Mouse (Mus musculus) kidney, postnatal 0 days (tissue): ENCODE measurements around the gene Dclk2. TPM values are rescaled to one million over a fixed set of nuclear protein-coding genes. Genes with fewer than 3 reads are reported as not detected.

Experiments used
- ATAC-seq: fragments of 200-750 bp; cut with Nextera tagmentation; replicated peaks from 2 replicates; pipeline ENCODE4 v1.8.0; 2017; ENCODE audit warnings: low read depth, moderate number of reproducible peaks, moderate TSS enrichment, moderate library complexity; ENCODE audit not compliant: low FRiP score
- DNase-seq: peaks from one replicate; pipeline ENCODE4 v3.0.0-alpha.2; 2016; ENCODE audit warnings: low spot score
- H3K27ac ChIP-seq: fragments of 300-500 bp; sonication (generic); 2 replicates; pipeline ENCODE4 v1.5.1; 2014; ENCODE audit warnings: mild to moderate bottlenecking
- H3K27me3 ChIP-seq: fragments of 300-500 bp; sonication (generic); 2 replicates; pipeline ENCODE4 v1.6.1; 2014; ENCODE audit warnings: low read length, mixed read lengths; ENCODE audit not compliant: insufficient read depth
- H3K36me3 ChIP-seq: fragments of 300-500 bp; sonication (generic); 2 replicates; pipeline ENCODE4 v1.6.1; 2014; ENCODE audit warnings: low read length, mixed read lengths; ENCODE audit not compliant: insufficient read depth
- H3K4me1 ChIP-seq: fragments of 300-500 bp; sonication (generic); replicated peaks from 2 replicates; pipeline ENCODE4 v1.6.1; 2014; ENCODE audit warnings: antibody characterized with exemption, low read length, mixed read lengths; ENCODE audit not compliant: insufficient read depth
- H3K4me2 ChIP-seq: fragments of 300-500 bp; sonication (generic); 2 replicates; pipeline ENCODE4 v1.6.1; 2014; ENCODE audit warnings: mild to moderate bottlenecking, low read length, moderate library complexity, mixed read lengths
- H3K4me3 ChIP-seq: fragments of 300-500 bp; sonication (generic); replicated peaks from 2 replicates; pipeline ENCODE4 v1.5.1; 2014; ENCODE audit warnings: low read depth, low read length
- H3K9ac ChIP-seq: fragments of 300-500 bp; sonication (generic); 2 replicates; pipeline ENCODE4 v1.6.1; 2014; ENCODE audit warnings: low read depth, low read length
- H3K9me3 ChIP-seq: fragments of 300-500 bp; sonication (generic); replicated peaks from 2 replicates; pipeline ENCODE4 v1.6.1; 2016; ENCODE audit warnings: low read length, inconsistent platforms, mixed read lengths
- CTCF ChIP-seq: IDR thresholded peaks from 2 replicates; pipeline ENCODE4 v1.5.1; 2016; ENCODE audit warnings: antibody characterized with exemption, low read depth, mild to moderate bottlenecking, moderate library complexity
- WGBS: fragments of 180-500 bp; shearing (Covaris S2); extraction: QIAGEN DNeasy Blood & Tissue Kit; methylation state at CpG from one replicate; pipeline ENCODE4 v1.1.7; 2014; 5-methylcytosine and 5-hydroxymethylcytosine counted together
- polyA plus RNA-seq: library from polyadenylated mRNA; unstranded; fragments of >200 nt; fragmentation: Nextera tagmentation; extraction: Ambion mirVana; gene quantifications from 2 replicates; pipeline ENCODE4 v1.2.1, GENCODE M21; 2015

Gene Dclk2
- polyA plus RNA-seq, 1 experiment from 2014 or later = 2.3 TPM

GRCm38 (mm10) chr3:86762036-86762415, 158.6 kb downstream of the Dclk2 start:
- no peak for DNase-seq
- Histone ChIP-seq H3K9ac (no peak overlapping the region), H3K4me3 (no peak overlapping the region), H3K36me3 (no peaks in the 10 kb centered on the region), H3K27me3 (no peaks in the 10 kb centered on the region), H3K27ac (no peak overlapping the region), H3K4me2 (no peak overlapping the region), H3K9me3 (no peaks in the 10 kb centered on the region), H3K4me1 (no peaks in the 10 kb centered on the region)
- WGBS = 95% methylated on average over 6 of the region's 6 CpGs
- ATAC-seq = no peak
- no peak for TF ChIP-seq CTCF

- H3K36me3 ChIP-seq = no peaks in the 10 kb centered on the region
- TF ChIP-seq CTCF = peak; percentile 95
- no peak overlapping the region for H3K9ac ChIP-seq
- no peaks in the 10 kb centered on the region for H3K4me1 ChIP-seq
- DNase-seq (peak; percentile 87), ATAC-seq (no peak)
- H3K9me3 ChIP-seq = no peaks in the 10 kb centered on the region
- WGBS = 68% methylated on average over 9 of the region's 9 CpGs
- H3K4me2 ChIP-seq = no peak overlapping the region
- H3K4me3 ChIP-seq = no peak overlapping the region
- H3K27me3 ChIP-seq = no peaks in the 10 kb centered on the region
- H3K27ac ChIP-seq = no peak overlapping the region
These were observed 159.3 kb downstream of the Dclk2 start for GRCm38 (mm10) chr3:86761095-86762035.

- ATAC-seq = no peak
- H3K4me2 ChIP-seq = no peak overlapping the region
- H3K4me3 ChIP-seq = no peak overlapping the region
- no peak overlapping the region for H3K9ac ChIP-seq
- 83% methylated on average over 7 of the region's 7 CpGs for WGBS
- H3K4me1 ChIP-seq = no peaks in the 10 kb centered on the region
- no peaks in the 10 kb centered on the region for H3K36me3 ChIP-seq
- no peak overlapping the region for H3K27ac ChIP-seq
- no peaks in the 10 kb centered on the region for H3K9me3 ChIP-seq
- no peak for TF ChIP-seq CTCF
- DNase-seq = no peak
- no peaks in the 10 kb centered on the region for H3K27me3 ChIP-seq
These were observed 160.2 kb downstream of the Dclk2 start for GRCm38 (mm10) chr3:86760474-86760873.

- no peak overlapping the region for H3K4me2 ChIP-seq
- no peak for TF ChIP-seq CTCF
- DNase-seq (no peak), ATAC-seq (no peak)
- no peak overlapping the region for H3K27ac ChIP-seq
- H3K27me3 ChIP-seq = no peaks in the 10 kb centered on the region
- no peak overlapping the region for H3K9ac ChIP-seq
- no peak overlapping the region for H3K4me3 ChIP-seq
- peaks cover under 1% of the 10 kb centered on the region; the same call in 1 of the 2 replicates for H3K4me1 ChIP-seq
- H3K36me3 ChIP-seq = no peaks in the 10 kb centered on the region
- 73% methylated on average over 8 of the region's 8 CpGs for WGBS
- H3K9me3 ChIP-seq = no peaks in the 10 kb centered on the region
These were observed 160.8 kb downstream of the Dclk2 start for GRCm38 (mm10) chr3:86759834-86760233.

- Histone ChIP-seq H3K4me2 (no peak overlapping the region), H3K36me3 (no peaks in the 10 kb centered on the region), H3K4me3 (no peak overlapping the region), H3K27ac (no peak overlapping the region), H3K9ac (no peak overlapping the region), H3K4me1 (peaks cover 4% of the 10 kb centered on the region; the same call in 1 of the 2 replicates), H3K9me3 (no peaks in the 10 kb centered on the region), H3K27me3 (no peaks in the 10 kb centered on the region)
- 70% methylated on average over 1 of the region's 1 CpGs for WGBS
- ATAC-seq (no peak), DNase-seq (no peak)
- no peak for TF ChIP-seq CTCF
These were observed 161.3 kb downstream of the Dclk2 start for GRCm38 (mm10) chr3:86759383-86759782.

- Histone ChIP-seq H3K27me3 (no peaks in the 10 kb centered on the region), H3K9me3 (no peaks in the 10 kb centered on the region), H3K27ac (no peak overlapping the region), H3K4me3 (no peak overlapping the region), H3K36me3 (no peaks in the 10 kb centered on the region), H3K4me2 (no peak overlapping the region), H3K9ac (no peak overlapping the region), H3K4me1 (peaks cover 4% of the 10 kb centered on the region; the same call in 1 of the 2 replicates)
- DNase-seq (no peak), ATAC-seq (no peak)
- no peak for TF ChIP-seq CTCF
- WGBS = 72% methylated on average over 6 of the region's 6 CpGs
These were observed 161.9 kb downstream of the Dclk2 start for GRCm38 (mm10) chr3:86758727-86759126.
